Mouse (Mus musculus) naive thymus-derived CD4-positive, alpha-beta T cell, adult 5 months (primary cell): ENCODE measurements around the gene Cd300c2. TPM values are rescaled to one million over a fixed set of nuclear protein-coding genes. Genes with fewer than 3 reads are reported as not detected.

Experiments
- polyA plus RNA-seq: library from polyadenylated mRNA; unstranded; fragments of 100-300 nt; shearing (Covaris generic); gene quantifications from one replicate; pipeline ENCODE4 v1.2.1, GENCODE M21; 2017

Gene Cd300c2
- polyA plus RNA-seq = not detected

GRCm38 (mm10) chr11:115001474-115002040, at the start of gene Cd300c2:
Cd300c2 (minus strand) TSS chr11:115001880.

GRCm38 (mm10) chr11:115048259-115048658, 46.6 kb upstream of the Cd300c2 start, which contains the start of gene Cd300ld3:
Cd300ld3 (minus strand) TSS chr11:115048409.

GRCm38 (mm10) chr11:115037669-115038068, 36.0 kb upstream of the Cd300c2 start, which contains the start of gene Cd300ld5:
Cd300ld5 (minus strand) TSS chr11:115037769.

DNA sequence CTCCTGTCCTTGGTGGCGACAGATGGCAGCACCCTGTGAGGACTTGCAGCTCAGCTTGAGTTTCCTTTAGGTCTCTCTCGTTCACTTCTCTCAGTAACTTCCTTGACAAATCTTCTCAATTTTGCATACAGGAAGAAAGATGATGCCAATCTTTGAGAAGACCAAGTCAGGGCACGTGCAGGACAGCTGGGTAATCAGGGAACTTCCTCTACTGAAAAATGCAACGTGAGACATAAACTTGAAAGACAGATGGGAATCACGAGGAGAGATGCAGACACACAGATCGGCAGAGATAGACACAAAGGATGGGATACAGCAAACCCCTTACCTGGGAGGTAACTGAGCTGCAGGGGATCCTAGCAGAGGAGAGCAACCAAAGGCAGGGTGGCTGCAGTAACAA, 25.2 kb upstream of the Cd300c2 start, which contains the start of gene Cd300ld4:
TSS of gene Cd300ld4 (minus strand) at position 101 of the 400 bp plus-strand sequence.

GRCm38 (mm10) chr11:115016093-115016492, 14.4 kb upstream of the Cd300c2 start, which contains the start of gene Cd300ld2:
Cd300ld2 (minus strand) TSS chr11:115016193.

DNA sequence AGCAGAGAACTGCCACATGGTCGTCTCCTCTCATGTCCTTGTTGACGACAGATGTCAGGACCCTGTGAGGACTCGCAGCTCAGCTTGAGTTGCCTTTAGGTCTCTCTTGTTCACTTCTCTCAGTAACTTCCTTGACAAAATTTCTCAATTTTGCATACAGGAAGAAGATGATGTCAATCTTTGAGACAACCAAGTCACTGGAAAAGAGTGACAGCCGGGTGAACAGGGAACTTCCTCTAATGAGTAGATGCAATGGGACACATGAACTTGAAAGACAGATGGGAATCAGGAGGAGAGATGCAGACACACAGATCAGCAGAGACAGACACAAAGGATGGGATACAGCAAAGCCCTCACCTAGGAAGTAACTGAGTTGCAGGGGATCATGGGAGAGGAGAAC, 11.9 kb downstream of the Cd300c2 start, which contains the start of gene Cd300ld:
TSS of gene Cd300ld (minus strand) at position 130 of the 400 bp plus-strand sequence.

DNA sequence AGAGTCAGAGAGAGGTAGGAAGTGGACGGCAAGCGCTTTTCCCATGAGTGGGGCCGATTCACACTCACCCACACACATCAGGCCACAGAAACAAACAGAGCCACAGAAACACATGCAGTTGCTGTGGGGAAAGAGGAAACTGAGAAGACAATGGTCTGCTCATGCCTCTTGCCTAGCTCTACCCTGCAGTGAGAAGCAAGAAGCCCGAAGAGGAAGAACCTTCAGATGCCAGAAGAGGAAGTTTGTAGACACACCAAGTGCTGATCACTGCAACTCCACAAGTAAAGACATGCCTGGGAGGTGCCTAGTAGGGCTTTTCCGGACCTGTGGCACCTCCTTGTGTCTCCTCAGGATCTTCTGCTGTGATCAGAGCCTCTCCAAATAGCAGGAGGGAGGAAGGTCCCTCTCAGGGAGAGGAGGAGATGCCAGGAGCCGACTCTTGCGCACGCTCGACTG, 32.9 kb downstream of the Cd300c2 start, which contains the start of gene Cd300c:
TSS of gene Cd300c (minus strand) at position 406 of the 456 bp plus-strand sequence.

Other genes with a start within 250 kb of the Cd300c2 start
- gene Kif19a, start 236.5 kb downstream of the Cd300c2 start, polyA plus RNA-seq = not detected
- gene Btbd17, start 205.9 kb downstream of the Cd300c2 start, polyA plus RNA-seq = not detected
- not detected for gene Gpr142, start 203.0 kb downstream of the Cd300c2 start, polyA plus RNA-seq
- gene Gprc5c, start 150.7 kb downstream of the Cd300c2 start, polyA plus RNA-seq = not detected
- 0.07 TPM for gene Cd300a, start 111.8 kb downstream of the Cd300c2 start, polyA plus RNA-seq
- not detected for gene Cd300lb, start 67.5 kb downstream of the Cd300c2 start, polyA plus RNA-seq
- not detected for gene Cd300c, start 32.7 kb downstream of the Cd300c2 start, polyA plus RNA-seq
- not detected for gene Cd300ld, start 12.0 kb downstream of the Cd300c2 start, polyA plus RNA-seq
- gene Cd300ld2, start 14.3 kb upstream of the Cd300c2 start, polyA plus RNA-seq = not detected
- gene Cd300ld4, start 25.1 kb upstream of the Cd300c2 start, polyA plus RNA-seq = not detected
- gene Cd300ld5, start 35.9 kb upstream of the Cd300c2 start, polyA plus RNA-seq = not detected
- gene Cd300ld3, start 46.5 kb upstream of the Cd300c2 start, polyA plus RNA-seq = not detected
- gene Cd300e, start 60.3 kb upstream of the Cd300c2 start, polyA plus RNA-seq = not detected
- 45.1 TPM for gene Rab37, start 89.6 kb upstream of the Cd300c2 start, polyA plus RNA-seq
- 0.29 TPM for gene Cd300lf, start 132.1 kb upstream of the Cd300c2 start, polyA plus RNA-seq
- gene Slc9a3r1, start 161.5 kb upstream of the Cd300c2 start, polyA plus RNA-seq = 167 TPM
- 11.7 TPM for gene Tmem104, start 185.6 kb upstream of the Cd300c2 start, polyA plus RNA-seq
- gene Nat9, start 186.0 kb upstream of the Cd300c2 start, polyA plus RNA-seq = 9.5 TPM